15 mouse cellular contexts compared by ENCODE assay signal in genomic region chr11:60339361-60339760, GRCm38 (mm10). TPM values are rescaled to one million over a fixed set of nuclear protein-coding genes. Genes with fewer than 3 reads are reported as not detected.
DNase-seq lines count a peak whose midpoint lies in the region; ATAC-seq and TF ChIP-seq lines count a peak whose summit lies in the region.
"Had no signal": no experiment of that assay in that cellular context is flagged by ENCODE, and none has a peak within 500 bp of the region (broad histone marks: within the 10 kb centered on the region; RNA-seq: fewer than 3 reads in every experiment).

No protein-coding gene starts in this region.

- no peaks in the 10 kb centered on the region for H3K36me3 ChIP-seq in kidney, embryonic 16.5 days (ENCODE audit: insufficient read depth, low read length)
- H3K36me3 ChIP-seq in MEL (ENCODE audit: control insufficient read depth in 1 of 2, insufficient read depth in 2 of 2, low read length in 2 of 2): no peaks in the 10 kb centered on the region
- H3K36me3 ChIP-seq in stomach, postnatal 0 days (ENCODE audit: control insufficient read depth, insufficient read depth, low read length): 0 out of 2 replicates have a peak, but pooled peaks cover 2% of the 10 kb centered on the region
- H3K36me3 ChIP-seq in thymus, adult 2 months (ENCODE audit: control insufficient read depth, insufficient read depth, low read length): no peaks in the 10 kb centered on the region
- H3K36me3 ChIP-seq: lung, embryonic 15.5 days; stomach, embryonic 15.5 days had no signal

- no peaks in the 10 kb centered on the region for H3K27me3 ChIP-seq in kidney, embryonic 16.5 days (ENCODE audit: insufficient read depth, low read length)
- no peaks in the 10 kb centered on the region for H3K27me3 ChIP-seq in MEL (ENCODE audit: control insufficient read depth in 1 of 2, insufficient read depth in 2 of 2, low read length in 2 of 2)
- no peaks in the 10 kb centered on the region for H3K27me3 ChIP-seq in stomach, postnatal 0 days (ENCODE audit: control insufficient read depth, insufficient read depth, low read length)
- no peaks in the 10 kb centered on the region for H3K27me3 ChIP-seq in thymus, adult 2 months (ENCODE audit: control insufficient read depth, insufficient read depth, low read length)
- H3K27me3 ChIP-seq: CH12.LX; lung, embryonic 15.5 days; megakaryocyte, embryonic 14.5 days; stomach, embryonic 15.5 days had no signal

- TF ChIP-seq POLR2A in MEL (IDR thresholded peaks at IDR 0.05; ENCODE audit: control insufficient read depth in 1 of 2, insufficient read depth in 1 of 2, low read depth in 1 of 2, low read length in 2 of 2, poor library complexity in 1 of 2): no peak
- TF ChIP-seq POLR2A in thymus, adult 2 months (IDR thresholded peaks at IDR 0.05; ENCODE audit: control insufficient read depth, extremely low read depth, insufficient read depth, low read length, poor library complexity): no peak

- H3K4me1 ChIP-seq in kidney, embryonic 16.5 days (ENCODE audit: insufficient read depth, low read length): peaks cover 12% of the 10 kb centered on the region
- H3K4me1 ChIP-seq in MEL (ENCODE audit: control insufficient read depth in 1 of 2, insufficient read depth in 2 of 2, low read length in 2 of 2): no peaks in the 10 kb centered on the region
- H3K4me1 ChIP-seq in stomach, postnatal 0 days (replicated peaks; ENCODE audit: control insufficient read depth, insufficient read depth): no peaks in the 10 kb centered on the region
- H3K4me1 ChIP-seq in thymus, adult 2 months (replicated peaks; ENCODE audit: control insufficient read depth, insufficient read depth, low read length): peaks cover 7% of the 10 kb centered on the region; the same call in 1 of the 2 replicates
- H3K4me1 ChIP-seq: lung, embryonic 15.5 days; stomach, embryonic 15.5 days had no signal

- no peak overlapping the region for H3K4me2 ChIP-seq in kidney, embryonic 16.5 days (replicated peaks; ENCODE audit: low read depth, low read length)
- no peak overlapping the region for H3K4me2 ChIP-seq in stomach, postnatal 0 days (replicated peaks; ENCODE audit: low read depth)
- H3K4me2 ChIP-seq: lung, embryonic 15.5 days; stomach, embryonic 15.5 days had no signal

- peak; percentile 17 for DNase-seq in kidney, postnatal 14 days
- DNase-seq in MEL (ENCODE audit: low read depth, low spot score): no peak
- DNase-seq in adrenal gland, postnatal 25 days: peak; percentile 57
- DNase-seq in stomach, postnatal 0 days (ENCODE audit: low spot score): peak; percentile 50
- DNase-seq in frontal cortex, postnatal 14 days (ENCODE audit: low spot score in 2 of 2): no peak
- no peak for DNase-seq in thymus, adult 2 months
- DNase-seq: cerebellum, adult 9-10 months; forebrain, postnatal 0 days; kidney, postnatal 10 days; layer of hippocampus, postnatal 36 days had no signal

- H3K9me3 ChIP-seq in kidney, embryonic 16.5 days (ENCODE audit: low read length): no peaks in the 10 kb centered on the region
- H3K9me3 ChIP-seq in MEL (replicated peaks; ENCODE audit: insufficient read depth, low read length): no peaks in the 10 kb centered on the region
- no peaks in the 10 kb centered on the region for H3K9me3 ChIP-seq in stomach, postnatal 0 days (ENCODE audit: control insufficient read depth, low read length)
- H3K9me3 ChIP-seq: lung, embryonic 15.5 days; megakaryocyte, embryonic 14.5 days; stomach, embryonic 15.5 days had no signal

- no peak for TF ChIP-seq RAD21 in MEL (IDR thresholded peaks at IDR 0.05; ENCODE audit: low read depth, low read length)

- WGBS in kidney, embryonic 16.5 days: 81% methylated on average over 12 of the region's 12 CpGs
- 68% methylated on average over 12 of the region's 12 CpGs for WGBS in stomach, postnatal 0 days
- 97% methylated on average over 12 of the region's 12 CpGs for WGBS in thymus, adult 2 months

- no peak for ATAC-seq in kidney, embryonic 16.5 days (ENCODE audit: low FRiP score, low TSS enrichment)
- peak; percentile 88 for ATAC-seq in stomach, postnatal 0 days (ENCODE audit: low FRiP score, low TSS enrichment)
- ATAC-seq: forebrain, postnatal 0 days had no signal

- TF ChIP-seq EP300 in MEL (IDR thresholded peaks at IDR 0.05; ENCODE audit: low read depth in 1 of 2, low read length in 2 of 2): no peak
- TF ChIP-seq EP300 in stomach, postnatal 0 days (optimal IDR thresholded peaks at IDR 0.05): no peak

- H3K79me2 ChIP-seq in MEL (ENCODE audit: control insufficient read depth, insufficient read depth, low read length, poor library complexity): no peaks in the 10 kb centered on the region; the same call in 1 of the 2 replicates

- H3K27ac ChIP-seq in kidney, embryonic 16.5 days (ENCODE audit: low read length): no peak overlapping the region
- no peak overlapping the region for H3K27ac ChIP-seq in MEL (ENCODE audit: control insufficient read depth, low read depth, low read length)
- no peak overlapping the region for H3K27ac ChIP-seq in stomach, postnatal 0 days (replicated peaks)
- H3K27ac ChIP-seq in thymus, adult 2 months (ENCODE audit: control insufficient read depth, insufficient read depth, low read length): no peak overlapping the region
- H3K27ac ChIP-seq: lung, embryonic 15.5 days; stomach, embryonic 15.5 days had no signal

- no peak overlapping the region for H3K9ac ChIP-seq in kidney, embryonic 16.5 days (replicated peaks; ENCODE audit: low read length)
- H3K9ac ChIP-seq in MEL (ENCODE audit: control insufficient read depth, low read depth, low read length, poor library complexity, severe bottlenecking): no peak overlapping the region
- no peak overlapping the region for H3K9ac ChIP-seq in stomach, postnatal 0 days (ENCODE audit: low read length)
- H3K9ac ChIP-seq: forebrain, postnatal 0 days; lung, embryonic 15.5 days; stomach, embryonic 15.5 days had no signal

- no peak for TF ChIP-seq CTCF in MEL (IDR thresholded peaks at IDR 0.05 in 2 of 3, conservative IDR thresholded peaks at IDR 0.05 in 1 of 3; ENCODE audit: control insufficient read depth in 1 of 3, insufficient read depth in 1 of 3, low read depth in 2 of 3, low read length in 3 of 3, poor library complexity in 1 of 3, severe bottlenecking in 1 of 3)
- TF ChIP-seq CTCF in stomach, postnatal 0 days (IDR thresholded peaks at IDR 0.05; ENCODE audit: low read depth): no peak
- TF ChIP-seq CTCF in thymus, adult 2 months (IDR thresholded peaks at IDR 0.05; ENCODE audit: borderline replicate concordance, control insufficient read depth, extremely low read depth, insufficient read depth, low read length, poor library complexity): no peak

- H3K4me3 ChIP-seq in kidney, embryonic 16.5 days (ENCODE audit: low read length): no peak overlapping the region
- no peak overlapping the region for H3K4me3 ChIP-seq in MEL (ENCODE audit: control insufficient read depth in 1 of 2, insufficient read depth in 1 of 2, low read depth in 2 of 2, low read length in 2 of 2)
- H3K4me3 ChIP-seq in stomach, postnatal 0 days (ENCODE audit: low read depth, low read length): no peak overlapping the region
- no peak overlapping the region for H3K4me3 ChIP-seq in thymus, adult 2 months (ENCODE audit: control insufficient read depth, insufficient read depth, low read length)
- H3K4me3 ChIP-seq: lung, embryonic 15.5 days; megakaryocyte, embryonic 14.5 days; stomach, embryonic 15.5 days had no signal

TF ChIP-seq in MEL, 35 proteins besides CTCF, POLR2A, EP300 and RAD21:
- no peak for TF ChIP-seq POLR2AphosphoS5 (IDR thresholded peaks at IDR 0.05; ENCODE audit: borderline replicate concordance, low read depth, low read length)
- TF ChIP-seq POLR2AphosphoS2 (IDR thresholded peaks at IDR 0.05; ENCODE audit: low read length): no peak
- TF ChIP-seq MYB (IDR thresholded peaks at IDR 0.05; ENCODE audit: low read depth, low read length): no peak
- no peak for TF ChIP-seq SMC3 (IDR thresholded peaks at IDR 0.05; ENCODE audit: low read depth, low read length)
- TF ChIP-seq UBTF (IDR thresholded peaks at IDR 0.05; ENCODE audit: borderline replicate concordance, insufficient read depth, low read depth, low read length): no peak
- no peak for TF ChIP-seq TCF12 (IDR thresholded peaks at IDR 0.05; ENCODE audit: low read depth, low read length)
- TF ChIP-seq ZNF384 (IDR thresholded peaks at IDR 0.05; ENCODE audit: low read depth, low read length): 0 out of 2 replicates have a peak, but pooled peaks have one; percentile 2
- TF ChIP-seq TBP (IDR thresholded peaks at IDR 0.05; ENCODE audit: low read depth, low read length): no peak

RNA-seq across cellular contexts. Expression of gene Tom1l2, which starts 13.3 kb away (rescaled TPM):
- polyA plus RNA-seq in kidney, embryonic 16.5 days (2015; fragmentation: Nextera tagmentation; extraction: Ambion mirVana): 36.3 and 41.7 TPM in 2 replicates
- total RNA-seq in MEL (2012; rRNA removed): 6.6 and 6.8 TPM in 2 replicates
- 10 to 100 TPM in 1 of 2 experiments, not detected in 1; 12.2 TPM for polyA plus RNA-seq in MEL (2012; ENCODE audit: insufficient read depth in 1 of 2, insufficient read length in 2 of 2, low read depth in 1 of 2, low replicate concordance in 2 of 2, missing spikeins in 1 of 2)
- total RNA-seq in adrenal gland, postnatal 25 days (2021): 74.6 and 95.4 TPM in 2 replicates
- 15.9 and 19.4 TPM in 2 replicates for polyA plus RNA-seq in stomach, postnatal 0 days (2015; fragmentation: Nextera tagmentation; extraction: Ambion mirVana)
- polyA plus RNA-seq in thymus, adult 2 months (2012; rRNA removed): 85.1 and 99.5 TPM in 2 replicates

RNA-seq across cellular contexts. Expression of gene Drc3, which starts 13.8 kb away (rescaled TPM):
- 2.1 and 2.8 TPM in 2 replicates for polyA plus RNA-seq in kidney, embryonic 16.5 days (2015; fragmentation: Nextera tagmentation; extraction: Ambion mirVana)
- total RNA-seq in MEL (2012; rRNA removed): 0.69 and 0.75 TPM in 2 replicates
- under 1 TPM in 1 of 2 experiments, not detected in 1; 0.91 TPM for polyA plus RNA-seq in MEL (2012; ENCODE audit: insufficient read depth in 1 of 2, insufficient read length in 2 of 2, low read depth in 1 of 2, low replicate concordance in 2 of 2, missing spikeins in 1 of 2)
- 0.81 and 2.3 TPM in 2 replicates for total RNA-seq in adrenal gland, postnatal 25 days (2021)
- polyA plus RNA-seq in stomach, postnatal 0 days (2015; fragmentation: Nextera tagmentation; extraction: Ambion mirVana): 0.69 and 0.93 TPM in 2 replicates
- polyA plus RNA-seq in thymus, adult 2 months (2012; rRNA removed): 2.8 and 5.2 TPM in 2 replicates

Comparison
In these comparisons a context has a peak if more than half of its experiments do, and no peak if none do; other contexts are left out.
1. DNase-seq: peak in kidney, postnatal 14 days (single experiment), adrenal gland, postnatal 25 days (single experiment) and stomach, postnatal 0 days (single experiment); none in MEL (single experiment), frontal cortex, postnatal 14 days (0 of 2) and thymus, adult 2 months (single experiment).